ENCODE assay signal across 12 mouse cellular contexts in genomic region chr3:108167499-108167898, GRCm38 (mm10). TPM values are rescaled to one million over a fixed set of nuclear protein-coding genes. Genes with fewer than 3 reads are reported as not detected.
DNase-seq lines count a peak whose midpoint lies in the region; ATAC-seq and TF ChIP-seq lines count a peak whose summit lies in the region.
"Had no signal": no experiment of that assay in that cellular context is flagged by ENCODE, and none has a peak within 500 bp of the region (broad histone marks: within the 10 kb centered on the region; RNA-seq: fewer than 3 reads in every experiment).

No protein-coding gene starts in this region.

- H3K4me2 ChIP-seq in hindbrain, postnatal 0 days (ENCODE audit: low read depth, low read length): no peak overlapping the region
- H3K4me2 ChIP-seq in neural tube, embryonic 11.5 days (ENCODE audit: low read depth): no peak overlapping the region
- no peak overlapping the region for H3K4me2 ChIP-seq in hindbrain, embryonic 16.5 days (ENCODE audit: low read length)
- H3K4me2 ChIP-seq in stomach, embryonic 15.5 days: no peak overlapping the region
- H3K4me2 ChIP-seq: heart, embryonic 15.5 days; liver, embryonic 13.5 days had no signal

- H3K9me3 ChIP-seq in hindbrain, embryonic 10.5 days: no peaks in the 10 kb centered on the region
- no peaks in the 10 kb centered on the region for H3K9me3 ChIP-seq in hindbrain, postnatal 0 days (ENCODE audit: low read length)
- no peaks in the 10 kb centered on the region for H3K9me3 ChIP-seq in neural tube, embryonic 11.5 days (ENCODE audit: control insufficient read depth, low read length)
- no peaks in the 10 kb centered on the region for H3K9me3 ChIP-seq in hindbrain, embryonic 16.5 days (ENCODE audit: control insufficient read depth, low read length)
- H3K9me3 ChIP-seq in stomach, embryonic 15.5 days: no peaks in the 10 kb centered on the region
- H3K9me3 ChIP-seq: heart, embryonic 15.5 days; liver, embryonic 13.5 days; megakaryocyte, embryonic 14.5 days had no signal

- 35% methylated on average over 14 of the region's 14 CpGs for WGBS in hindbrain, embryonic 10.5 days
- 46% methylated on average over 14 of the region's 14 CpGs for WGBS in hindbrain, postnatal 0 days
- WGBS in neural tube, embryonic 11.5 days: 42% methylated on average over 14 of the region's 14 CpGs
- 35% methylated on average over 14 of the region's 14 CpGs for WGBS in hindbrain, embryonic 16.5 days
- 46% methylated on average over 14 of the region's 14 CpGs for WGBS in stomach, embryonic 15.5 days

- peaks cover 14% of the 10 kb centered on the region for H3K27me3 ChIP-seq in hindbrain, embryonic 10.5 days (ENCODE audit: insufficient read depth, poor library complexity, severe bottlenecking)
- no peaks in the 10 kb centered on the region for H3K27me3 ChIP-seq in hindbrain, postnatal 0 days (ENCODE audit: insufficient read depth, low read length)
- H3K27me3 ChIP-seq in neural tube, embryonic 11.5 days (ENCODE audit: control insufficient read depth, insufficient read depth, low read length): no peaks in the 10 kb centered on the region
- no peaks in the 10 kb centered on the region for H3K27me3 ChIP-seq in hindbrain, embryonic 16.5 days (replicated peaks; ENCODE audit: control insufficient read depth, insufficient read depth, low read length)
- no peaks in the 10 kb centered on the region for H3K27me3 ChIP-seq in stomach, embryonic 15.5 days (replicated peaks)

- 0 out of 2 replicates have a peak overlapping the region, but pooled peaks have one; percentile 9 for H3K4me3 ChIP-seq in hindbrain, embryonic 10.5 days
- H3K4me3 ChIP-seq in hindbrain, postnatal 0 days (ENCODE audit: low read length): no peak overlapping the region
- no peak overlapping the region for H3K4me3 ChIP-seq in neural tube, embryonic 11.5 days (ENCODE audit: low read depth, low read length)
- no peak overlapping the region for H3K4me3 ChIP-seq in hindbrain, embryonic 16.5 days (ENCODE audit: low read length)
- no peak overlapping the region for H3K4me3 ChIP-seq in stomach, embryonic 15.5 days (replicated peaks)
- H3K4me3 ChIP-seq: heart, embryonic 15.5 days; liver, embryonic 13.5 days; megakaryocyte, embryonic 14.5 days had no signal

- no peak for ATAC-seq in hindbrain, postnatal 0 days
- no peak for ATAC-seq in neural tube, embryonic 11.5 days (ENCODE audit: insufficient read depth, low FRiP score, low TSS enrichment)
- ATAC-seq in hindbrain, embryonic 16.5 days: no peak
- peak; percentile 32; the same call in 1 of the 2 replicates for ATAC-seq in stomach, embryonic 15.5 days (ENCODE audit: insufficient read depth, low FRiP score, low read depth)
- no peak for ATAC-seq in CD4-positive, CD25-positive, alpha-beta regulatory T cell, adult 4 months

- H3K4me1 ChIP-seq in hindbrain, embryonic 10.5 days (replicated peaks): peaks cover 55% of the 10 kb centered on the region
- H3K4me1 ChIP-seq in hindbrain, postnatal 0 days (ENCODE audit: insufficient read depth, low read length): peaks cover 12% of the 10 kb centered on the region; the same call in 1 of the 2 replicates
- peaks cover 25% of the 10 kb centered on the region for H3K4me1 ChIP-seq in neural tube, embryonic 11.5 days (ENCODE audit: control insufficient read depth, insufficient read depth, low read length)
- H3K4me1 ChIP-seq in hindbrain, embryonic 16.5 days (ENCODE audit: control insufficient read depth, insufficient read depth, low read depth, low read length): peaks cover 27% of the 10 kb centered on the region
- peaks cover 24% of the 10 kb centered on the region for H3K4me1 ChIP-seq in stomach, embryonic 15.5 days
- H3K4me1 ChIP-seq: liver, embryonic 13.5 days had no signal

- H3K9ac ChIP-seq in hindbrain, postnatal 0 days (replicated peaks; ENCODE audit: low read length): no peak overlapping the region
- H3K9ac ChIP-seq in neural tube, embryonic 11.5 days (ENCODE audit: low read length): peak overlapping the region; percentile 22; the same call in 1 of the 2 replicates
- peak overlapping the region; percentile 31; the same call in 1 of the 2 replicates for H3K9ac ChIP-seq in hindbrain, embryonic 16.5 days (ENCODE audit: low read depth, low read length)
- no peak overlapping the region for H3K9ac ChIP-seq in stomach, embryonic 15.5 days
- H3K9ac ChIP-seq: heart, embryonic 15.5 days; liver, embryonic 13.5 days had no signal

- DNase-seq in hindbrain, embryonic 10.5 days (ENCODE audit: low spot score): peak; percentile 40
- no peak for DNase-seq in hindbrain, postnatal 0 days (ENCODE audit: low spot score)
- peak; percentile 25 for DNase-seq in neural tube, embryonic 11.5 days (ENCODE audit: low spot score)
- DNase-seq in neural tube, embryonic 10.5 days (ENCODE audit: extremely low spot score, low spot score): no peak
- DNase-seq in left cerebral cortex, adult 11 months (ENCODE audit: low spot score): no peak
- DNase-seq: cerebellum, postnatal 36 days; liver, embryonic 13.5 days had no signal

- H3K36me3 ChIP-seq in hindbrain, embryonic 10.5 days: no peaks in the 10 kb centered on the region
- H3K36me3 ChIP-seq in hindbrain, postnatal 0 days (ENCODE audit: insufficient read depth, low read length): no peaks in the 10 kb centered on the region
- H3K36me3 ChIP-seq in neural tube, embryonic 11.5 days (ENCODE audit: control insufficient read depth, insufficient read depth, low read length): no peaks in the 10 kb centered on the region
- no peaks in the 10 kb centered on the region for H3K36me3 ChIP-seq in hindbrain, embryonic 16.5 days (ENCODE audit: control insufficient read depth, insufficient read depth, low read length)
- no peaks in the 10 kb centered on the region for H3K36me3 ChIP-seq in stomach, embryonic 15.5 days
- H3K36me3 ChIP-seq: heart, embryonic 15.5 days; liver, embryonic 13.5 days had no signal

- H3K27ac ChIP-seq in hindbrain, embryonic 10.5 days: peak overlapping the region; percentile 84
- no peak overlapping the region for H3K27ac ChIP-seq in hindbrain, postnatal 0 days
- H3K27ac ChIP-seq in neural tube, embryonic 11.5 days (ENCODE audit: low read depth, low read length): peak overlapping the region; percentile 82; the same call in 1 of the 2 replicates
- H3K27ac ChIP-seq in hindbrain, embryonic 16.5 days (ENCODE audit: low read depth, low read length): no peak overlapping the region
- H3K27ac ChIP-seq in stomach, embryonic 15.5 days: no peak overlapping the region
- H3K27ac ChIP-seq: heart, embryonic 15.5 days; liver, embryonic 13.5 days had no signal

- no peak for TF ChIP-seq CTCF in hindbrain, postnatal 0 days (IDR thresholded peaks at IDR 0.05; ENCODE audit: low read depth)

RNA-seq across cellular contexts. Expression of gene Gpr61, which starts 12.8 kb away (rescaled TPM):
- 0.95 and 1.4 TPM in 2 replicates for polyA plus RNA-seq in hindbrain, embryonic 10.5 days (2016; fragmentation: Nextera tagmentation; extraction: Ambion mirVana)
- total RNA-seq in hindbrain, postnatal 0 days (2014; rRNA removed): 12.2 and 12.4 TPM in 2 replicates
- polyA plus RNA-seq in hindbrain, postnatal 0 days (2015; fragmentation: Nextera tagmentation; extraction: Ambion mirVana): 6.1 and 6.8 TPM in 2 replicates
- polyA plus RNA-seq in neural tube, embryonic 11.5 days (2014; fragmentation: Nextera tagmentation; extraction: Ambion mirVana): 0.45 and 1.1 TPM in 2 replicates
- 8.4 and 10.6 TPM in 2 replicates for polyA plus RNA-seq in hindbrain, embryonic 16.5 days (2015; fragmentation: Nextera tagmentation; extraction: Ambion mirVana)
- 0.19 TPM in 2 replicates for polyA plus RNA-seq in stomach, embryonic 15.5 days (2015; fragmentation: Nextera tagmentation; extraction: Ambion mirVana)
- polyA plus RNA-seq in CD4-positive, CD25-positive, alpha-beta regulatory T cell, adult 4 months (2017; shearing (Covaris generic)): under 1 TPM in 1 of 2 experiments, not detected in 1; 0.15 TPM
- polyA plus RNA-seq: liver, embryonic 13.5 days had no signal

RNA-seq across cellular contexts. Expression of gene Amigo1, which starts 18.6 kb away (rescaled TPM):
- 5.8 and 6.2 TPM in 2 replicates for polyA plus RNA-seq in hindbrain, embryonic 10.5 days (2016; fragmentation: Nextera tagmentation; extraction: Ambion mirVana)
- total RNA-seq in hindbrain, postnatal 0 days (2014; rRNA removed): 36.6 and 37.3 TPM in 2 replicates
- 10.7 and 11.3 TPM in 2 replicates for polyA plus RNA-seq in hindbrain, postnatal 0 days (2015; fragmentation: Nextera tagmentation; extraction: Ambion mirVana)
- 6.5 and 7.2 TPM in 2 replicates for polyA plus RNA-seq in neural tube, embryonic 11.5 days (2014; fragmentation: Nextera tagmentation; extraction: Ambion mirVana)
- 9.8 and 13.3 TPM in 2 replicates for polyA plus RNA-seq in hindbrain, embryonic 16.5 days (2015; fragmentation: Nextera tagmentation; extraction: Ambion mirVana)
- polyA plus RNA-seq in stomach, embryonic 15.5 days (2015; fragmentation: Nextera tagmentation; extraction: Ambion mirVana): 3.8 and 4.4 TPM in 2 replicates
- polyA plus RNA-seq in CD4-positive, CD25-positive, alpha-beta regulatory T cell, adult 4 months (2017; shearing (Covaris generic)): under 1 TPM; 0.32 to 0.54 TPM

RNA-seq across cellular contexts. Expression of gene Gnai3, which starts 21.6 kb away (rescaled TPM):
- 178 and 201 TPM in 2 replicates for polyA plus RNA-seq in hindbrain, embryonic 10.5 days (2016; fragmentation: Nextera tagmentation; extraction: Ambion mirVana)
- 61.0 and 66.6 TPM in 2 replicates for total RNA-seq in hindbrain, postnatal 0 days (2014; rRNA removed)
- polyA plus RNA-seq in hindbrain, postnatal 0 days (2015; fragmentation: Nextera tagmentation; extraction: Ambion mirVana): 97.9 and 100 TPM in 2 replicates
- polyA plus RNA-seq in neural tube, embryonic 11.5 days (2014; fragmentation: Nextera tagmentation; extraction: Ambion mirVana): 210 and 217 TPM in 2 replicates
- polyA plus RNA-seq in hindbrain, embryonic 16.5 days (2015; fragmentation: Nextera tagmentation; extraction: Ambion mirVana): 116 and 126 TPM in 2 replicates
- 161 and 169 TPM in 2 replicates for polyA plus RNA-seq in stomach, embryonic 15.5 days (2015; fragmentation: Nextera tagmentation; extraction: Ambion mirVana)
- polyA plus RNA-seq in CD4-positive, CD25-positive, alpha-beta regulatory T cell, adult 4 months (2017; shearing (Covaris generic)): 10 to 100 TPM; 95.0 to 98.5 TPM

RNA-seq across cellular contexts. Expression of gene Cyb561d1, which starts 33.5 kb away (rescaled TPM):
- polyA plus RNA-seq in hindbrain, embryonic 10.5 days (2016; fragmentation: Nextera tagmentation; extraction: Ambion mirVana): 5.2 TPM in 2 replicates
- total RNA-seq in hindbrain, postnatal 0 days (2014; rRNA removed): 3.8 and 4.2 TPM in 2 replicates
- polyA plus RNA-seq in hindbrain, postnatal 0 days (2015; fragmentation: Nextera tagmentation; extraction: Ambion mirVana): 3.1 and 3.3 TPM in 2 replicates
- 2.1 and 2.9 TPM in 2 replicates for polyA plus RNA-seq in neural tube, embryonic 11.5 days (2014; fragmentation: Nextera tagmentation; extraction: Ambion mirVana)
- polyA plus RNA-seq in hindbrain, embryonic 16.5 days (2015; fragmentation: Nextera tagmentation; extraction: Ambion mirVana): 2.7 and 3.9 TPM in 2 replicates
- polyA plus RNA-seq in stomach, embryonic 15.5 days (2015; fragmentation: Nextera tagmentation; extraction: Ambion mirVana): 3.7 and 4.2 TPM in 2 replicates
- polyA plus RNA-seq in CD4-positive, CD25-positive, alpha-beta regulatory T cell, adult 4 months (2017; shearing (Covaris generic)): 1 to 10 TPM; 7.7 to 8.8 TPM

RNA-seq across cellular contexts. Expression of gene Atxn7l2, which starts 43.2 kb away (rescaled TPM):
- 24.2 and 26.8 TPM in 2 replicates for polyA plus RNA-seq in hindbrain, embryonic 10.5 days (2016; fragmentation: Nextera tagmentation; extraction: Ambion mirVana)
- total RNA-seq in hindbrain, postnatal 0 days (2014; rRNA removed): 18.4 and 20.8 TPM in 2 replicates
- polyA plus RNA-seq in hindbrain, postnatal 0 days (2015; fragmentation: Nextera tagmentation; extraction: Ambion mirVana): 15.1 and 15.4 TPM in 2 replicates
- 21.1 and 24.5 TPM in 2 replicates for polyA plus RNA-seq in neural tube, embryonic 11.5 days (2014; fragmentation: Nextera tagmentation; extraction: Ambion mirVana)
- 19.6 and 21.4 TPM in 2 replicates for polyA plus RNA-seq in hindbrain, embryonic 16.5 days (2015; fragmentation: Nextera tagmentation; extraction: Ambion mirVana)
- 11.6 and 13.3 TPM in 2 replicates for polyA plus RNA-seq in stomach, embryonic 15.5 days (2015; fragmentation: Nextera tagmentation; extraction: Ambion mirVana)
- 1 to 10 TPM; 4.9 to 8.5 TPM for polyA plus RNA-seq in CD4-positive, CD25-positive, alpha-beta regulatory T cell, adult 4 months (2017; shearing (Covaris generic))

Comparison
In these comparisons a context has a peak if more than half of its experiments do, and no peak if none do; other contexts are left out.
1. DNase-seq: peak in hindbrain, embryonic 10.5 days (single experiment) and neural tube, embryonic 11.5 days (single experiment); none in hindbrain, postnatal 0 days (single experiment), neural tube, embryonic 10.5 days (single experiment) and left cerebral cortex, adult 11 months (single experiment).
2. H3K27ac ChIP-seq: peak in hindbrain, embryonic 10.5 days (single experiment) and neural tube, embryonic 11.5 days (single experiment); none in hindbrain, postnatal 0 days (single experiment), hindbrain, embryonic 16.5 days (single experiment) and stomach, embryonic 15.5 days (single experiment).
3. H3K9ac ChIP-seq: peak in neural tube, embryonic 11.5 days (single experiment) and hindbrain, embryonic 16.5 days (single experiment); none in hindbrain, postnatal 0 days (single experiment) and stomach, embryonic 15.5 days (single experiment).